14 mouse cellular contexts compared by ENCODE assay signal in genomic region chr16:95493336-95493735, GRCm38 (mm10).
"Had no signal": no experiment of that assay in that cellular context is flagged by ENCODE, and none has a peak within 500 bp of the region (broad histone marks: within the 10 kb centered on the region; RNA-seq: fewer than 3 reads in every experiment).

No protein-coding gene starts in this region.

- H3K9me3 ChIP-seq: liver, embryonic 12.5 days; megakaryocyte, embryonic 14.5 days; midbrain, embryonic 12.5 days; neural tube, embryonic 13.5 days had no signal

- H3K27ac ChIP-seq: kidney, postnatal 0 days; liver, embryonic 12.5 days; macrophage; midbrain, embryonic 12.5 days; neural tube, embryonic 13.5 days had no signal

- H3K4me3 ChIP-seq: liver, embryonic 12.5 days; megakaryocyte, embryonic 14.5 days; midbrain, embryonic 12.5 days; neural tube, embryonic 13.5 days had no signal

- H3K9ac ChIP-seq: liver, embryonic 12.5 days; lung, embryonic 14.5 days; midbrain, embryonic 12.5 days; neural tube, embryonic 13.5 days had no signal

- H3K4me2 ChIP-seq: liver, embryonic 12.5 days; lung, embryonic 14.5 days; midbrain, embryonic 12.5 days; neural tube, embryonic 13.5 days had no signal

- H3K36me3 ChIP-seq: liver, embryonic 12.5 days; midbrain, embryonic 12.5 days; neural tube, embryonic 13.5 days had no signal

- ATAC-seq: intestine, embryonic 16.5 days; liver, embryonic 12.5 days had no signal

- H3K4me1 ChIP-seq: liver, embryonic 12.5 days; megakaryocyte, embryonic 14.5 days; midbrain, embryonic 12.5 days; neural tube, embryonic 13.5 days had no signal

- H3K27me3 ChIP-seq: liver, embryonic 12.5 days; midbrain, embryonic 12.5 days; neural tube, embryonic 13.5 days had no signal

- DNase-seq: kidney, adult 8-10 months; kidney, postnatal 36 days; left cerebral cortex, postnatal 4 days; lung, postnatal 10 days; retina, postnatal 1 day; thymus, postnatal 4 days had no signal
